Mouse (Mus musculus) E14TG2a.4 (cell line): ENCODE results near the gene Hsdl2.

ENCODE experiments used
- CTCF ChIP-seq: conservative IDR thresholded peaks from 2 replicates; pipeline ENCODE4 v1.5.1; 2014; ENCODE audit warnings: low read length
- NANOG ChIP-seq: IDR thresholded peaks from 2 replicates; pipeline ENCODE4 v1.6.1; 2014; ENCODE audit warnings: borderline replicate concordance, low read length, mixed read lengths

- TF ChIP-seq NANOG (no peak), CTCF (no peak)
These were observed 13.6 kb upstream of the Hsdl2 start for GRCm38 (mm10) chr4:59567576-59568260.
